Mouse (Mus musculus): Measurements from ENCODE around the gene Gm43517.

The Gm43517 gene

DNA sequence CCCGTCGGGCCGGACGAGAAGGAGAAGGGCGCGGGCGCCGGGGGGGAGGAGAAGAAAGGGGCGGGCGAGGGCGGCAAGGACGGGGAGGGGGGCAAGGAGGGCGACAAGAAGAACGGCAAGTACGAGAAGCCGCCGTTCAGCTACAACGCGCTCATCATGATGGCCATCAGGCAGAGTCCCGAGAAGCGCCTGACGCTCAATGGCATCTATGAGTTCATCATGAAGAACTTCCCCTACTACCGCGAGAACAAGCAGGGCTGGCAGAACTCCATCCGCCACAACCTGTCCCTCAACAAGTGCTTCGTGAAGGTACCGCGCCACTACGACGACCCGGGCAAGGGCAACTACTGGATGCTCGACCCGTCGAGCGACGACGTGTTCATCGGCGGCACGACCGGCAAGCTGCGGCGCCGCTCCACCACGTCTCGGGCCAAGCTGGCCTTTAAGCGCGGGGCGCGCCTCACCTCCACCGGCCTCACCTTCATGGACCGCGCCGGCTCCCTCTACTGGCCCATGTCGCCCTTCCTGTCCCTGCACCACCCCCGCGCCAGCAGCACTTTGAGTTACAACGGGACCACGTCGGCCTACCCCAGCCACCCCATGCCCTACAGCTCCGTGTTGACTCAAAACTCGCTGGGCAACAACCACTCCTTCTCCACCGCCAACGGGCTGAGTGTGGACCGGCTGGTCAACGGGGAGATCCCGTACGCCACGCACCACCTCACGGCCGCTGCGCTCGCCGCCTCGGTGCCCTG is at the start of gene Gm43517:
Gm43517 (plus strand) TSS at position 299 of the 755 bp plus-strand sequence.
- in situ Hi-C loops (cut with MboI, MseI) = no loop called here

- in situ Hi-C loops (cut with MboI, MseI) = loop anchor here in 1 of 2 experiments (25.0 kb wide), 1 partner anchor 1913 kb away; no protein-coding TSS in a partner anchor
These were observed 35.3 kb upstream of the Gm43517 start for GRCm38 (mm10) chr12:49349697-49350096.

DNA sequence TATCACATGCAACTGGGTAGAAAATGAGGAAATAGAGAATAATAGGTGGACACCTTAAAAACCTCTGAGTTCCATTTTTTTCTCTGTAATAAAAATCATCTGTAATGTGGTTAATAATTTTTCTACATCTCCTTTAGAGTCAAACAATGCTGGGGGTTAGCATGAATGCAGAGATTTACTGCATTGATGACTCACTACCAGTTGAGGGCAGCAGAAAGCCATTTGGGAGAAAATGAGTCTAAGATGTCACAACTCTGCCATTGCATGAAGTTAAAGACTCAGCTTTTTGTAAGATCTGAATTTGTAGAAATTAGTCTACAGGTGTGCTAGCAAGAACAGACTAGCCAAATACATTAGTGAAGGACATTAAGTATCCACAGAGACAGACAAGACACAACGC is 16.0 kb upstream of the Gm43517 start:
- in situ Hi-C loops (cut with MboI, MseI) = loop anchor here in 1 of 2 experiments (25.0 kb wide), 1 partner anchor 1893 kb away; no protein-coding TSS in a partner anchor

DNA sequence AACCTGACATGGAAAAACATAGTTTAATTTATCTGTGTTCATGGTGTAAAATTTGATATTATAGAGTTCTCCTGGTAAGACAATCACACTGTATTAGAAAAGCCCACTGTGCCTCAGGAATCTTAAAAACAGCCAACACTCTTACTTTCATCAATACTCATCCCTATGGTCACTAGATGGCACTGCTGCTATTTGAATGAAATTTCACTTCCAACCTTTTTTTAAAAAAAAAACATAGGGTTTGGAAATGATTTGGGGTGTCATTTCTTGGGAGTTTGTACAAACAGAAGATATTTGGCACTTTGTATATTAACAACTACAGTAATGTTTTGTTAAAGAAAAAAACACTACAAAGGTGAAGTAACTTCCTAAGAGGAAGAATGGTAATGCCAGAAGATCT is 12.8 kb upstream of the Gm43517 start:
- in situ Hi-C loops (cut with MboI, MseI) = loop anchor here in 1 of 2 experiments (25.0 kb wide), 1 partner anchor 1890 kb away; no protein-coding TSS in a partner anchor

GRCm38 (mm10) chr12:49373176-49373575 is 11.8 kb upstream of the Gm43517 start:
- in situ Hi-C loops (cut with MboI, MseI) = loop anchor here in 1 of 2 experiments (25.0 kb wide), 1 partner anchor 1889 kb away; no protein-coding TSS in a partner anchor

GRCm38 (mm10) chr12:49373821-49374605 is 11.0 kb upstream of the Gm43517 start:
- in situ Hi-C loops (cut with MboI, MseI) = loop anchor here in 1 of 2 experiments (25.0 kb wide), 1 partner anchor 1888 kb away; no protein-coding TSS in a partner anchor

DNA sequence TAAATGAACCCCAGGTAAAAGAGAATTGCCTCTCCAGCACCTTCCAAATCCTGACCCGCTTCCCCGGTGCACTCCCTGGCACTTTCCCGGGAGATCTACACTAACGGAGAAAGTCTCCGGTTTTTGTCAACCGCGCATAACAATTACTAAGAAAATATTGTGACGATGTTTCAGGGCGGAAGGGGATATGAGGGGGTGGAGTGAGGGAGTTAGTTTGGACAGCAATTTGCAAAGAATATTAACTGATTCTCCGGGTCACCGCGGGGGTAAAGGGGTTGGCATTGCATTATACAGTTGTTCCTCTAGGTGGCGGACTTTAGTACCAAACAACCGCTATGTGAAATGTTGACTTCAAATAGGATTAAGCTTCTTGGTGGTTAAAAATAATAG is 10.4 kb upstream of the Gm43517 start:
- in situ Hi-C loops (cut with MboI, MseI) = loop anchor here in 1 of 2 experiments (25.0 kb wide), 1 partner anchor 1888 kb away; no protein-coding TSS in a partner anchor

- in situ Hi-C loops (cut with MboI, MseI) = no loop called here
These were observed 9.3 kb upstream of the Gm43517 start for GRCm38 (mm10) chr12:49375427-49376317.

- in situ Hi-C loops (cut with MboI, MseI) = no loop called here
These were observed 8.5 kb upstream of the Gm43517 start for GRCm38 (mm10) chr12:49376318-49376992.

DNA sequence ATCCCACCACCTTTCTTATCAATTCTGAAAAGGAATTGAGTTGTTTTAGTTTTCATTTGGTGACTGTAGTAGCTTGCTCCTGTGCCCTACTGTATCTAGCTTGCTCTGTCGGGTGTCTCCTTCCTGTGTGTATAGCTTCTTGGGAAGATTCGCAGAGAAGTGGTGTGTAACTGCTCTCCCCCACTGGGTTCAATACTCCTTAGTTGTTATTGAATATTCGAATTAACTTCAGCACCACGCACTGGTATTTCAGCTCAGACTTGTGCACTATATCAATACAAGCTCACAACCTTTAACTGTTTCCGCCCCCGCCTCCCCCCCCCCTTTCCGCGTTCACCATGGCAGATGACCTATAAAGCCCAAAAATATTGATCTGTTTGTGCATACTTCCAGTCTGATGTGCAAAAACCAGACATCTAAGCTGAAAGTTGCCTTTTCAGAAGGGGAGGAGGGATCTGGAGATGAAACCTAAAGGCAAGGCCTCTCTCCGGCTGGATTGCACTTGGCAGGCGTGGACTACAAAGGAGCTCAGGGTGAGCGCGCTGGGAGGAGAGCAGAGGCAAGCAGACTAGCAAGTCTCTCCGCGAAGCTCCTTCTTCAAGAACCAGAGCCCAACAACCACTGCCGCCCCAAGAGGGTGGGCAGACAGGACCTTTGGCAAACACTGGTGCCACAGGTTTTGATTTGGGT is 7.5 kb upstream of the Gm43517 start:
- in situ Hi-C loops (cut with MboI, MseI) = no loop called here

GRCm38 (mm10) chr12:49378920-49379319 is 6.1 kb upstream of the Gm43517 start:
- in situ Hi-C loops (cut with MboI, MseI) = no loop called here

GRCm38 (mm10) chr12:49379446-49379845 is 5.5 kb upstream of the Gm43517 start:
- in situ Hi-C loops (cut with MboI, MseI) = no loop called here

- in situ Hi-C loops (cut with MboI, MseI) = no loop called here
These were observed 4.5 kb upstream of the Gm43517 start for GRCm38 (mm10) chr12:49380442-49380841.

DNA sequence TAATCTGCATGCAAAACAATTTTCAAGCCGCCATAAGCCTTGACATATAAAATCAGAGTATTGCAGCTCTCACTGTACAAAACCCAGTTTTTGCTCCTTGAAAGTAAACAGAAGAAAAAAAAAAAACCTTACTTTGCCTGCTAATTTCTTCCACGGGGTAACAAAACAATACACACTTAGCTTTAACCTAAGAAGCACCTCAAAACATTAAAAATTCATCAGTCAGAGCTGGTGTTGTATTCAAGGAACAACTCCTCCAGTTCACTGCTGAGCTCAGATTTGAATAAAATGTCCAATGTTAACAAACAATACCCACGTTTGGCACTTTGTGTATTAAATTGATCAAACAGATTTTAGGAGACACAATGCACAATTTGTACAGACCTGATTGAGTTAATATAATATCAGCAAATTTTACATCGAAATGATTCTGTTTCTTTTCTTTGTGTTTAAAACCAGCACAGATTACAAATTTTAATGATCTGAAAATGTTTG is 3.9 kb upstream of the Gm43517 start:
- in situ Hi-C loops (cut with MboI, MseI) = no loop called here

DNA sequence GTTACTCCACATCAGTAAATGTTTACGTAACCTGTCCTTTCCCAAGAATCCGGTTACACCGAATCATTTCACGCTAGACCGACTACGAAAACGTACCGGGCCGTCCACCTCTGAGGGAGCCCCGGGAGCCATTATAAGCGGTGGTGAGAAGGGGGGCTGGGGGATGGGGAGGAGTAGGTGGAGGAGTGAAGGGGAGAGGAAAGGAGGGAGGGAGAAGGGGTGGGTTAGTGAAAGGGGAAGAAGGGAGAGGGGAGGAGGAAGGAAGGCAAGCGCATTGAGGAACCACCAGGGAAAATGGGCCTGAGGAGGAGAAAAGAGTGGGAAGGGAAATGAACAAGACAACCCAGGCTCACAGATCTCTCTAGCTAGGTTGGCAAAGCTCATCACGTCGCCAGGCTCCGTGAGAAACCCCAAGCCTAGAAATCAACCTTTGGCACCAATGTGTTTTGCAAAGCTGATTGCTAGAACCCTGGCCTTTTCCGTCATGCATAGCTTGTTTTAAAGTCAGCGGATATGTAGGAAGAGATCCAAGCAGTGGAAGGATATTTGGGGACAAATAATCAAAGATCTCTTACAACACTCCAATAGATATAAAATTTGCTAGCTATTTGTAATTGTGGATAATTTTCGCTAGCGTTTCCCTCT is 3.1 kb upstream of the Gm43517 start:
- in situ Hi-C loops (cut with MboI, MseI) = no loop called here

- in situ Hi-C loops (cut with MboI, MseI) = no loop called here
These were observed 2.1 kb upstream of the Gm43517 start, which contains the start of gene Foxg1 for GRCm38 (mm10) chr12:49382565-49383520. Gene Foxg1 (plus strand): TSS chr12:49382660.

DNA sequence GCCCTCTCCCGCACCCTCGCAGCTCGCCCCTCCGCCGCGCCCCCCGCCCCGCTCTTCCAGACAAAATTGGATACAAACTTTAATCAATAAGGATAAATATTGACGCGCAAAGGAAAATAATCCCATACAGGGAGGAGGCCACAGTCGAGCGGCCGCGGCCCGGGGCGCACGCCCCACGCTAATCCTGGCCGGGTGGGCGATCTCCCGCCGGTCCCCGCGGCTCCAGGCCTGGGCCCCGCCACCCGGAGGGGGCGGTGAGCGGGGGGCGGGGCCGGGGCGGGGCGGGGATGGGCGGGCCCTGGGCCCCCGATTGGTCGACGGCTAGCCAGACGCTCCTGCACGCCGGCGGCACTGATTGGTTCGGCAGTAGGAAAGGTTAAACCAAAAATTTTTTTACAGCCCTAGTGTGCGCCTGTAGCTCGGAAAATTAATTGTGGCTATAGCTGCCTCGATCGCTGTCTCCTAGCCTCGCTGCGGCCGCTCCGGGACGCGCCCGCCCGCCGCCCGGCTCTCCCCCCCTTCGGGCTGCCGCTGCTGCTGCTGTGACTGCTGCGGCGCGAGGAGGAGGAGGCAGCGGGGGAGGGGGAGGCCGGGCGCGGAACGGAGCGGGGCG is 1.3 kb upstream of the Gm43517 start:
- in situ Hi-C loops (cut with MboI, MseI) = no loop called here
